ENCODE assay signal across 25 mouse cellular contexts in genomic region chr9:9342456-9343185, GRCm38 (mm10).
DNase-seq lines count a peak whose midpoint lies in the region; ATAC-seq and TF ChIP-seq lines count a peak whose summit lies in the region.
"Had no signal": no experiment of that assay in that cellular context is flagged by ENCODE, and none has a peak within 500 bp of the region (broad histone marks: within the 10 kb centered on the region; RNA-seq: fewer than 3 reads in every experiment).

No protein-coding gene starts in this region.

- 0 out of 2 replicates have a peak overlapping the region, but pooled peaks have one; percentile 19 for H3K27ac ChIP-seq in lung, embryonic 15.5 days
- no peak overlapping the region for H3K27ac ChIP-seq in lung, postnatal 0 days (ENCODE audit: low read length)
- H3K27ac ChIP-seq: embryonic facial prominence, embryonic 10.5 days; embryonic facial prominence, embryonic 12.5 days; forebrain, embryonic 13.5 days had no signal

- H3K4me1 ChIP-seq in lung, embryonic 15.5 days = no peaks in the 10 kb centered on the region
- no peaks in the 10 kb centered on the region for H3K4me1 ChIP-seq in lung, postnatal 0 days (ENCODE audit: insufficient read depth, low read depth, low read length)
- no peaks in the 10 kb centered on the region for H3K4me1 ChIP-seq in lung, adult 2 months (ENCODE audit: control insufficient read depth, insufficient read depth, low read length)
- H3K4me1 ChIP-seq: embryonic facial prominence, embryonic 10.5 days; embryonic facial prominence, embryonic 12.5 days; forebrain, embryonic 13.5 days had no signal

- intact Hi-C loops in left cerebral cortex, postnatal 14 days (cut with DNase I) = no loop called here

- no peaks in the 10 kb centered on the region for H3K9me3 ChIP-seq in lung, embryonic 15.5 days
- no peaks in the 10 kb centered on the region for H3K9me3 ChIP-seq in lung, postnatal 0 days (ENCODE audit: low read length)
- H3K9me3 ChIP-seq: embryonic facial prominence, embryonic 10.5 days; embryonic facial prominence, embryonic 12.5 days; forebrain, embryonic 13.5 days; G1E had no signal

- H3K36me3 ChIP-seq in lung, embryonic 15.5 days = no peaks in the 10 kb centered on the region
- H3K36me3 ChIP-seq in lung, postnatal 0 days (ENCODE audit: insufficient read depth, low read length) = no peaks in the 10 kb centered on the region
- H3K36me3 ChIP-seq: embryonic facial prominence, embryonic 10.5 days; embryonic facial prominence, embryonic 12.5 days; G1E had no signal

- no peaks in the 10 kb centered on the region for H3K27me3 ChIP-seq in lung, embryonic 15.5 days
- H3K27me3 ChIP-seq in lung, postnatal 0 days (replicated peaks; ENCODE audit: insufficient read depth, low read length) = no peaks in the 10 kb centered on the region
- H3K27me3 ChIP-seq: CH12.LX; embryonic facial prominence, embryonic 12.5 days; forebrain, embryonic 13.5 days; Patski had no signal

- no peak overlapping the region for H3K4me3 ChIP-seq in lung, embryonic 15.5 days
- no peak overlapping the region for H3K4me3 ChIP-seq in lung, postnatal 0 days (ENCODE audit: low read depth, low read length)
- H3K4me3 ChIP-seq in lung, adult 2 months (replicated peaks; ENCODE audit: extremely low read depth, low read depth, low read length) = no peak overlapping the region
- H3K4me3 ChIP-seq: embryonic facial prominence, embryonic 10.5 days; embryonic facial prominence, embryonic 12.5 days; forebrain, embryonic 13.5 days had no signal

- TF ChIP-seq EP300 in lung, postnatal 0 days (IDR thresholded peaks at IDR 0.05) = no peak; the same call in 1 of the 2 replicates

- WGBS in lung, embryonic 15.5 days = 22% methylated on average over 1 of the region's 1 CpGs
- 38% methylated on average over 1 of the region's 1 CpGs for WGBS in lung, postnatal 0 days
- 56% methylated on average over 1 of the region's 1 CpGs for WGBS in lung, adult 2 months

- no peak for TF ChIP-seq POLR2A in lung, adult 2 months (IDR thresholded peaks at IDR 0.05; ENCODE audit: borderline replicate concordance, extremely low read depth, low read depth, low read length)

- no peak for TF ChIP-seq CTCF in lung, postnatal 0 days (IDR thresholded peaks at IDR 0.05)
- no peak for TF ChIP-seq CTCF in lung, adult 2 months (IDR thresholded peaks at IDR 0.05; ENCODE audit: insufficient read depth, low read length)

- H3K9ac ChIP-seq in lung, embryonic 15.5 days = no peak overlapping the region
- no peak overlapping the region for H3K9ac ChIP-seq in lung, postnatal 0 days (replicated peaks; ENCODE audit: low read depth)
- H3K9ac ChIP-seq: embryonic facial prominence, embryonic 12.5 days; forebrain, embryonic 13.5 days had no signal

- no peak overlapping the region for H3K4me2 ChIP-seq in lung, embryonic 15.5 days
- H3K4me2 ChIP-seq in lung, postnatal 0 days (replicated peaks; ENCODE audit: low read depth, low read length) = no peak overlapping the region
- H3K4me2 ChIP-seq: embryonic facial prominence, embryonic 12.5 days; forebrain, embryonic 13.5 days had no signal

- no peak for DNase-seq in frontal cortex, postnatal 10 days (ENCODE audit: low spot score in 2 of 2)
- DNase-seq in lung, adult 18-20 months = no peak
- peak; percentile 8 for DNase-seq in lung, postnatal 0 days (ENCODE audit: low spot score)
- DNase-seq in lung, adult 2 months = no peak
- DNase-seq in lung, postnatal 4 days = peak; percentile 23 to 36
- DNase-seq in left cerebral cortex, postnatal 14 days (ENCODE audit: low spot score in 2 of 2) = no peak
- DNase-seq: adrenal gland, adult 8-10 months; adrenal gland, postnatal 14 days; adrenal gland, postnatal 36 days; B cell, adult 2 months; cerebellum, adult 11-12 months; cerebellum, adult 2 months; cerebellum, adult 9-10 months; cerebellum, postnatal 10 days; cerebellum, postnatal 25 days had no signal

- 0 out of 2 replicates have a peak, but pooled peaks have one; percentile 20 for ATAC-seq in frontal cortex, adult (ENCODE audit: low TSS enrichment)
- peak; percentile 80; the same call in 1 of the 2 replicates for ATAC-seq in lung, embryonic 15.5 days (ENCODE audit: borderline replicate concordance, extremely low read depth, low FRiP score, low TSS enrichment)
- ATAC-seq in lung, postnatal 0 days = peak; percentile 61; the same call in 1 of the 2 replicates
- ATAC-seq: activated CD4-positive, CD25-positive, alpha-beta regulatory T cell, adult 4 months; CD4-positive, CD25-positive, alpha-beta regulatory T cell, adult 4 months; forebrain, embryonic 13.5 days; Patski had no signal

Comparison
In these comparisons a context has a peak if more than half of its experiments do, and no peak if none do; other contexts are left out.
1. DNase-seq: peak in lung, postnatal 0 days (single experiment) and lung, postnatal 4 days (2 of 2); none in frontal cortex, postnatal 10 days (0 of 2), lung, adult 18-20 months (0 of 2), lung, adult 2 months (single experiment) and left cerebral cortex, postnatal 14 days (0 of 2).
2. ATAC-seq: peak in every context shown above with its lines; median percentile 80 in lung, embryonic 15.5 days; 61 in lung, postnatal 0 days; 20 in frontal cortex, adult.